Mouse (Mus musculus): ENCODE results near the gene Ap1m2. TPM values are rescaled to one million over a fixed set of nuclear protein-coding genes. Genes with fewer than 3 reads are reported as not detected.

The Ap1m2 gene
- total and polyA plus RNA-seq, 3 experiments, result 0.16 TPM; not detected in 2

GRCm38 (mm10) chr9:21316696-21317095 lies 4.6 kb upstream of the Ap1m2 start:
- Histone ChIP-seq H3K27me3 (ENCODE audit: insufficient read depth, low read length) (peaks cover under 1% of the 10 kb centered on the region; the same call in 1 of the 2 replicates), H3K36me3 (replicated peaks) (no peaks in the 10 kb centered on the region), H3K9me3 (replicated peaks) (no peaks in the 10 kb centered on the region; the same call in 1 of the 2 replicates), H3K4me1 (ENCODE audit: insufficient read depth, low read depth, low read length) (peaks cover 44% of the 10 kb centered on the region), H3K4me3 (ENCODE audit: low read depth, low read length) (no peak overlapping the region)
- DNase-seq (ENCODE audit: low spot score) (no peak), ATAC-seq (ENCODE audit: extremely low read depth, insufficient number of reproducible peaks, low FRiP score, poor library complexity, severe bottlenecking) (no peak)
- no peak for TF ChIP-seq CTCF (IDR thresholded peaks at IDR 0.05; ENCODE audit: low read depth, low read length)
- TF ChIP-seq TAL1 (conservative IDR thresholded peaks at IDR 0.05; ENCODE audit: low read depth, low read length), result no peak

- Histone ChIP-seq H3K9me3 (replicated peaks) (no peaks in the 10 kb centered on the region; the same call in 1 of the 2 replicates), H3K27me3 (ENCODE audit: insufficient read depth, low read length) (peaks cover 4% of the 10 kb centered on the region; the same call in 1 of the 2 replicates), H3K4me3 (ENCODE audit: low read depth, low read length) (no peak overlapping the region), H3K4me1 (ENCODE audit: insufficient read depth, low read depth, low read length) (peaks cover 31% of the 10 kb centered on the region), H3K36me3 (replicated peaks) (no peaks in the 10 kb centered on the region)
- no peak for ATAC-seq (ENCODE audit: extremely low read depth, insufficient number of reproducible peaks, low FRiP score, poor library complexity, severe bottlenecking)
- DNase-seq (ENCODE audit: low spot score), result no peak
- no peak for TF ChIP-seq TAL1 (conservative IDR thresholded peaks at IDR 0.05; ENCODE audit: low read depth, low read length)
- TF ChIP-seq POLR2AphosphoS5 (IDR thresholded peaks at IDR 0.05; ENCODE audit: insufficient replicate concordance, low read depth, low read length), result no peak
- no peak for TF ChIP-seq GATA2 (IDR thresholded peaks at IDR 0.05; ENCODE audit: borderline replicate concordance, low read depth, low read length)
- TF ChIP-seq GATA1 (IDR thresholded peaks at IDR 0.05; ENCODE audit: borderline replicate concordance, low read length), result no peak
- no peak for TF ChIP-seq CTCF (IDR thresholded peaks at IDR 0.05; ENCODE audit: low read depth, low read length)
Measured at GRCm38 (mm10) chr9:21315421-21315820, 3.3 kb upstream of the Ap1m2 start.

- TF ChIP-seq GATA1 (IDR thresholded peaks at IDR 0.05; ENCODE audit: borderline replicate concordance, low read length) (no peak), POLR2AphosphoS5 (IDR thresholded peaks at IDR 0.05; ENCODE audit: insufficient replicate concordance, low read depth, low read length) (no peak), GATA2 (IDR thresholded peaks at IDR 0.05; ENCODE audit: borderline replicate concordance, low read depth, low read length) (no peak), CTCF (IDR thresholded peaks at IDR 0.05; ENCODE audit: low read depth, low read length) (no peak)
- Histone ChIP-seq H3K9me3 (replicated peaks) (no peaks in the 10 kb centered on the region; the same call in 1 of the 2 replicates), H3K27me3 (ENCODE audit: insufficient read depth, low read length) (peaks cover 6% of the 10 kb centered on the region; the same call in 1 of the 2 replicates), H3K4me1 (ENCODE audit: insufficient read depth, low read depth, low read length) (peaks cover 26% of the 10 kb centered on the region), H3K36me3 (replicated peaks) (no peaks in the 10 kb centered on the region), H3K4me3 (ENCODE audit: low read depth, low read length) (no peak overlapping the region)
- ATAC-seq (ENCODE audit: extremely low read depth, insufficient number of reproducible peaks, low FRiP score, poor library complexity, severe bottlenecking) (no peak), DNase-seq (ENCODE audit: low spot score) (no peak)
Measured at GRCm38 (mm10) chr9:21314367-21315140, 2.4 kb upstream of the Ap1m2 start.

- Histone ChIP-seq H3K4me1 (ENCODE audit: insufficient read depth, low read depth, low read length) (peaks cover 22% of the 10 kb centered on the region), H3K4me3 (ENCODE audit: low read depth, low read length) (no peak overlapping the region; the same call in 1 of the 2 replicates), H3K9me3 (replicated peaks) (no peaks in the 10 kb centered on the region), H3K27me3 (ENCODE audit: insufficient read depth, low read length) (peaks cover 12% of the 10 kb centered on the region; the same call in 1 of the 2 replicates), H3K36me3 (replicated peaks) (no peaks in the 10 kb centered on the region)
- ATAC-seq (ENCODE audit: extremely low read depth, insufficient number of reproducible peaks, low FRiP score, poor library complexity, severe bottlenecking), result peak; percentile 84
- DNase-seq (ENCODE audit: low spot score), result peak; percentile 78
- peak; percentile 92 for TF ChIP-seq CTCF (IDR thresholded peaks at IDR 0.05; ENCODE audit: low read depth, low read length)
- no peak for TF ChIP-seq GATA2 (IDR thresholded peaks at IDR 0.05; ENCODE audit: borderline replicate concordance, low read depth, low read length)
Measured at GRCm38 (mm10) chr9:21313394-21313793, 1.3 kb upstream of the Ap1m2 start.

- Histone ChIP-seq H3K4me1 (ENCODE audit: insufficient read depth, low read depth, low read length) (peaks cover 21% of the 10 kb centered on the region), H3K4me3 (ENCODE audit: low read depth, low read length) (no peak overlapping the region), H3K27me3 (ENCODE audit: insufficient read depth, low read length) (peaks cover 12% of the 10 kb centered on the region; the same call in 1 of the 2 replicates), H3K36me3 (replicated peaks) (no peaks in the 10 kb centered on the region), H3K9me3 (replicated peaks) (no peaks in the 10 kb centered on the region)
- TF ChIP-seq POLR2AphosphoS5 (IDR thresholded peaks at IDR 0.05; ENCODE audit: insufficient replicate concordance, low read depth, low read length) (no peak), CTCF (IDR thresholded peaks at IDR 0.05; ENCODE audit: low read depth, low read length) (no peak), TAL1 (conservative IDR thresholded peaks at IDR 0.05; ENCODE audit: low read depth, low read length) (no peak), GATA1 (IDR thresholded peaks at IDR 0.05; ENCODE audit: borderline replicate concordance, low read length) (no peak), GATA2 (IDR thresholded peaks at IDR 0.05; ENCODE audit: borderline replicate concordance, low read depth, low read length) (no peak)
- no peak for ATAC-seq (ENCODE audit: extremely low read depth, insufficient number of reproducible peaks, low FRiP score, poor library complexity, severe bottlenecking)
- DNase-seq (ENCODE audit: low spot score), result no peak
Measured at GRCm38 (mm10) chr9:21311695-21312094, 442 bp downstream of the Ap1m2 start.

GRCm38 (mm10) chr9:21309150-21309741 lies 2.9 kb downstream of the Ap1m2 start:
- ATAC-seq (ENCODE audit: extremely low read depth, insufficient number of reproducible peaks, low FRiP score, poor library complexity, severe bottlenecking), result no peak
- no peaks in the 10 kb centered on the region for H3K36me3 ChIP-seq (replicated peaks)
- peaks cover 18% of the 10 kb centered on the region for H3K4me1 ChIP-seq (ENCODE audit: insufficient read depth, low read depth, low read length)
- no peak for DNase-seq (ENCODE audit: low spot score)
- no peaks in the 10 kb centered on the region for H3K9me3 ChIP-seq (replicated peaks)
- no peak overlapping the region for H3K4me3 ChIP-seq (ENCODE audit: low read depth, low read length)
- peaks cover 26% of the 10 kb centered on the region for H3K27me3 ChIP-seq (ENCODE audit: insufficient read depth, low read length)
- TF ChIP-seq CTCF (IDR thresholded peaks at IDR 0.05; ENCODE audit: low read depth, low read length) (no peak), POLR2AphosphoS5 (IDR thresholded peaks at IDR 0.05; ENCODE audit: insufficient replicate concordance, low read depth, low read length) (no peak), GATA1 (IDR thresholded peaks at IDR 0.05; ENCODE audit: borderline replicate concordance, low read length) (no peak)
